In genomic region chr14:23563180-23563579, GRCm38 (mm10) we compare ENCODE assay signal across 16 mouse cellular contexts.
"Had no signal": no experiment of that assay in that cellular context is flagged by ENCODE, and none has a peak within 500 bp of the region (broad histone marks: within the 10 kb centered on the region; RNA-seq: fewer than 3 reads in every experiment).

No protein-coding gene starts in this region.

- H3K36me3 ChIP-seq: lung, embryonic 15.5 days; midbrain, embryonic 13.5 days; midbrain, embryonic 15.5 days; neural tube, embryonic 12.5 days had no signal

- DNase-seq: liver, postnatal 0 days; lung, adult 2 months; lung, postnatal 14 days; lung, postnatal 36 days; right cerebral cortex, postnatal 14 days; thymus, adult 18-20 months; thymus, postnatal 14 days; thymus, postnatal 36 days had no signal

- H3K4me1 ChIP-seq: megakaryocyte, embryonic 14.5 days; neural tube, embryonic 12.5 days had no signal

- H3K27ac ChIP-seq: lung, embryonic 15.5 days; macrophage; midbrain, embryonic 13.5 days; midbrain, embryonic 15.5 days; neural tube, embryonic 12.5 days had no signal

- H3K27me3 ChIP-seq: lung, embryonic 15.5 days; megakaryocyte, embryonic 14.5 days; midbrain, embryonic 13.5 days; midbrain, embryonic 15.5 days; neural tube, embryonic 12.5 days had no signal

- ATAC-seq: liver, postnatal 0 days; lung, postnatal 0 days; midbrain, embryonic 13.5 days; midbrain, embryonic 15.5 days had no signal

- H3K9me3 ChIP-seq: lung, embryonic 15.5 days; midbrain, embryonic 13.5 days; midbrain, embryonic 15.5 days; neural tube, embryonic 12.5 days had no signal

- H3K4me2 ChIP-seq: lung, embryonic 15.5 days; midbrain, embryonic 11.5 days; midbrain, embryonic 13.5 days; midbrain, embryonic 15.5 days; neural tube, embryonic 12.5 days had no signal

- H3K4me3 ChIP-seq: lung, embryonic 15.5 days; megakaryocyte, embryonic 14.5 days; midbrain, embryonic 13.5 days; midbrain, embryonic 15.5 days; neural tube, embryonic 12.5 days had no signal

- H3K9ac ChIP-seq: liver, postnatal 0 days; lung, embryonic 15.5 days; midbrain, embryonic 13.5 days; midbrain, embryonic 15.5 days; neural tube, embryonic 12.5 days had no signal
